Mouse (Mus musculus) kidney, postnatal 25 days (tissue): ENCODE results near the gene Vmn2r97.
"Not testable (repeated sequence)": the region's sequence is repeated elsewhere in the genome, so short reads cannot be mapped to it uniquely, and the experiment has no call there.

Experiments used
- DNase-seq, 2 experiments: peaks; one replicate each; pipeline ENCODE4 v3.0.0; 2021; ENCODE audit warnings: mixed read lengths in 2 of 2

Vmn2r97 gene

GRCm38 (mm10) chr17:18914000-18914399, at the start of gene Vmn2r97:
Gene Vmn2r97, plus strand, starts transcription at chr17:18914300.
- DNase-seq: not testable (repeated sequence)

DNA sequence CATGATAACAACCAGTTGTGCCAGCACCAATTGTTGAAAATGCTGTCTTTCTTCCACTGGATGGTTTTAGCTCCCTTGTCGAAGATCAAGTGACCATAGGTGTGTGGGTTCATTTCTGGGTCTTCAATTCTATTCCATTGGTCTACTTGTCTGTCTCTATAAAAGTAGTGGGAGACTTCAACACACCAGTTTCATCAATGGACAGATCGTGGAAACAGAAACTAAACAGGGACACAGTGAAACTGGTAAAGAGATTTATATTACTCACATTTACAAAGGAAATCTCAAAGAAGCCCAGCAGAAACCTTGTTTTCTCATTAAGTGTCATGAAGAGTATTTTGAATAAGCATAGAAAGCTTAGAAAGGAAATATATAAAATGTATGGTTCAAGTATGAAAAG, 31.7 kb upstream of the Vmn2r97 start:
- DNase-seq: not testable (repeated sequence)

- no peak for DNase-seq
Observed at GRCm38 (mm10) chr17:18889745-18890329, 24.3 kb upstream of the Vmn2r97 start.

- DNase-seq: not testable (repeated sequence)
Observed at GRCm38 (mm10) chr17:18957800-18958199, 43.7 kb downstream of the Vmn2r97 start.

GRCm38 (mm10) chr17:18968371-18969275, 54.5 kb downstream of the Vmn2r97 start:
- DNase-seq: no peak
